Mouse (Mus musculus) embryonic stem cell, embryonic (primary cell): Measurements from ENCODE around the gene Fam160b1.

Experiments used
- CTCF ChIA-PET, 4 experiments: fragments of 300-600 bp in 2 of 4; fragments of 350-600 bp in 2 of 4; sonication (Branson Sonifier 250); formaldehyde crosslinking; loops; one replicate each; lab custom pipeline; 2022; ENCODE audit warnings: inconsistent platforms in 2 of 4; lab: Charles Lee
- POLR2A ChIA-PET, 4 experiments: fragments of 300-600 bp in 2 of 4; fragments of 350-600 bp in 2 of 4; sonication (Branson Sonifier 250); formaldehyde crosslinking; loops; one replicate each; lab custom pipeline; 2022; ENCODE audit warnings: antibody characterized with exemption in 4 of 4, inconsistent platforms in 1 of 4; lab: Charles Lee

Gene Fam160b1

DNA sequence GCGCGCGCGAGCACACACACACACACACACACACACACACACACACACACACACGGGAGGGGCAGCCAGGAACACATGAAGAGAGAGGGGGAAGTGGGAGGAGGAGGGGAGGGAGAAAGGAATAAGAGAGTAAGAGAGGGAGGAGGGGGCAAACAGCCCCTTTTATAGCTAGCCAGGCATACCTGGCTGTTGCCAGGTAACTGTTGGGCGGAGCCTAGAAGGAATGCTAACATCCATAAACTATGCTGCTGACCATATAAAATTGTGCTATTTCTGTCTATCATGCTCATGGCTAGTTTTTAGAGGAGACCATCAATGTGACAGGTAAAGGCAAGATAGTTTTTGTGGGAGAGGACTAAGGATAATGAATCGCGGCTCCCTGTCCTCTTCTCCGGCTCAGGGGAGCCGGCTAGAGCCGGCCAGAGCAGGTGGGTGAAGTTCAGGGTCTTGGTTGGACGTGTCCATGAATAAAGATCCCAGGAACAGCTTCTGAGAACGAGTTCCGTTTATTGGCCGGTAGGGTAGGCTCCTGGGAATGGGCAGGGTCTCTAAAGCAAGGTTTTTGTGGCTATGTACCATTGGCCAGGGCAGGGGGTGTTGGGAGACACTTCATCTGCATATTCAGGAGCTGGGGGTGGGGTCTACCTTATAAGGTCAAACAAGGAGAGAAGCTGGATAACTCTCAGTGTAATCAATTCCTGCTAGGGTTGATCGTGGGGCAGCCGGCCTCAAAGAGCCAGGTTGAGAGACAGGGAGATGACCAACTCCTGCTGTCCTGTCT, 57.5 kb downstream of the Fam160b1 start:
- CTCF ChIA-PET = interaction anchor here (0.6 to 1.3 kb wide), 8 partner anchors 13 to 58 kb away, joined by 3 to 23 read pairs (median 4); partner anchors contain the start of genes Fam160b1 (in 1 of the 4) and Trub1 (in 1 of the 4)
- POLR2A ChIA-PET = interaction anchor here (0.6 to 1.7 kb wide), 26 partner anchors 10 to 1756 kb away, joined by 3 to 15 read pairs (median 3); partner anchors contain the start of genes Atrnl1 (in 1 of the 4) and Trub1 (in 1 of the 4)

- ChIA-PET POLR2A (interaction anchor here in 2 of 4 experiments (0.7 to 2.7 kb wide), 4 partner anchors 30 to 282 kb away, joined by 3 to 6 read pairs (median 4); partner anchors contain the start of genes Fam160b1 (in 1 of the 2) and Trub1 (in 1 of the 2)), CTCF (interaction anchor here in 2 of 4 experiments (1.9 to 2.4 kb wide), 2 partner anchors 33 kb away, joined by 7 to 9 read pairs; no protein-coding TSS in a partner anchor)
Observed at GRCm38 (mm10) chr19:57423402-57423801, 62.9 kb downstream of the Fam160b1 start.

GRCm38 (mm10) chr19:57425296-57425695, 64.8 kb downstream of the Fam160b1 start:
- CTCF ChIA-PET = interaction anchor here in 2 of 4 experiments (0.9 to 1.9 kb wide), 3 partner anchors 28 to 53 kb away, joined by 3 to 7 read pairs (median 3); no protein-coding TSS in a partner anchor
- POLR2A ChIA-PET = interaction anchor here in 2 of 4 experiments (0.7 to 2.3 kb wide), 2 partner anchors 14 to 1150 kb away, joined by 3 to 10 read pairs; no protein-coding TSS in a partner anchor

DNA sequence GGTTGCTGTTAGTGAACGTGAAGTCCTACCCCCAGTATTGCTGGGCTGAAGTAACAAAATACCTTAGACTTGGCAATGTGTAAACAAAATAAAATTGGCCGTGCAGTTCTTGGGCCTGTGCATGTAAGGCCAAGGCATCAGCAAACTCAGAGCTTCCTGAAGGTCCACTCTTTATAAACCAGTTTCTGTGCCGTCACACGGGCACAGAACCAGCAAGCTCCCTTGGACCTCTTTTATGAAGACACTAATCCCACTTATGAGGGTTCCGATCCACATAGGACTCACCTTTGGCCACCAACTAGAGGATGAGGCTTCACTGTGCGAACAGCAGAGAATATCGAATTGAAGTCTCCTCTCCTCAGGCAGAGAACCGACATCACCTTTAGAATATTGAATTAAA, 66.4 kb downstream of the Fam160b1 start:
- POLR2A ChIA-PET = interaction anchor here in 1 of 4 experiments (1.3 to 1.8 kb wide), 2 partner anchors 26 to 183 kb away, joined by 5 read pairs; partner anchors contain the start of gene Trub1
- CTCF ChIA-PET = no interaction called here

- ChIA-PET CTCF (interaction anchor here in 1 of 4 experiments (0.6 kb wide), 1 partner anchor 23 kb away, joined by 6 read pairs; no protein-coding TSS in a partner anchor), POLR2A (interaction anchor here in 3 of 4 experiments (0.6 to 1.8 kb wide), 4 partner anchors 10 to 329 kb away, joined by 3 to 7 read pairs (median 4); partner anchors contain the start of gene Trub1 (in 1 of the 3))
Observed at GRCm38 (mm10) chr19:57427756-57428438, 67.4 kb downstream of the Fam160b1 start.

DNA sequence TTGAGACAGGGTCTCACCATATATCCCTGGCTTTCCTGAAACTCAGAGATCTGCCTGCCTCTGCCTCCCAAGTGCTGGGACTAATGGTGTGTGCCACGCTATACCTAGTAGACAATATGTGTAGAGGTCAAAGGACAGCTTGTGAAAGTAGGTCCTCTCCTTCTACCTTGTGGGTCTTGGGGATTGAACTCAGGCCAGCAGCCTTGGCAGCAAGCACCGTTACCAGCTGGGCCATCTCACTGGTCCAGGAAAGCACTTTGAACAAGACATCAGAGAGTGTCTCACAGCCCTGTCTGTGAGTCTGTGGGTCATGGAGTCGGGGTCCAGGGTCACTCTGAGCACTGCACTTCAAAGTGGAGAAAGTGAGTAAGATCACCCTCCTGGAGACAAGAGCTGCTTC, 68.2 kb downstream of the Fam160b1 start:
- ChIA-PET CTCF (no interaction called here), POLR2A (interaction anchor here in 3 of 4 experiments (0.6 to 1.8 kb wide), 4 partner anchors 11 to 326 kb away, joined by 3 to 7 read pairs (median 4); partner anchors contain the start of gene Trub1 (in 1 of the 3))

GRCm38 (mm10) chr19:57429926-57430325, 69.4 kb downstream of the Fam160b1 start:
- POLR2A ChIA-PET = interaction anchor here in 1 of 4 experiments (0.5 kb wide), 1 partner anchor 11 kb away, joined by 5 read pairs; no protein-coding TSS in a partner anchor
- CTCF ChIA-PET = interaction anchor here in 1 of 4 experiments (0.6 kb wide), 1 partner anchor 26 kb away, joined by 5 read pairs; no protein-coding TSS in a partner anchor

- POLR2A ChIA-PET = no interaction called here
- CTCF ChIA-PET = no interaction called here
Observed at GRCm38 (mm10) chr19:57431476-57431875, 71.0 kb downstream of the Fam160b1 start.

DNA sequence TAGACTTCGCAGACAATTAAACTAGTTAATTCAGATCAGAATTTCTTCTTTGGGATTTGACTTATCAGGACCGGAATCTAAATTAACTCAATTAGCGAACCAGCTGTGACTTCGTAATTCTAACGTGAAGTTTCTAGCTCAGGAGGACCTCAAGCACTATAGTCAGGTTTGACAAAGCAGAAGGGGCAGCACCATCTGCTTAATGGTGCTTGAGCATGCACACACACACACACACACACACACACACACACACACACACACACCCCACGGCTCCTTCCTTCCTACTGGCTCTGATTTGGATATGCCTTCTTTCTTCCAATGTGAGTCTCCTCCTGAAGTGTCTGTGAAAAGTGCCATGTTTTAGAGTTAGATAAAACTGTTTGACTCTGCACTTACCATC, 73.5 kb downstream of the Fam160b1 start:
- CTCF ChIA-PET = interaction anchor here in 1 of 4 experiments (0.6 kb wide), 1 partner anchor 11 kb away, joined by 3 read pairs; no protein-coding TSS in a partner anchor
- POLR2A ChIA-PET = no interaction called here

DNA sequence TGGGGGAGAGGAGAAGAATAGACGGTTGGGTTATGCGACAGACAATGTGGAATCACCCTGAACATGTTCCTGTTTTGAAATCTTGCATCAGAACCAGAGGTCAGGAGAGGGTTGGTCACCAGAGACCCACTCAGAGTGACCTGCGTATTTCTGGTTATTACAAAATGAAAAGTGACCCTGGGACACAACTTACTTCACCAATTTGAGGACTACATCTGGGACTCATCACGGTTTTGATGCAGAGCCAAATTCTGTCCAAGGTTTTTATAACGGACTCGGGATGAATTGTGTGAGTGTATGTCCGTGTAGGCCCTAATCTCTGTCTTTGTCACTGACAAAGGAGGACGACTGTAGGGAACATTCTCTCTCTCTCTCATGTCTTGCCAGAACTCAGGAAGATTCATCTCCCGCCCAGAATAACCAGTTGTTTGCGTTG, 76.1 kb downstream of the Fam160b1 start:
- ChIA-PET CTCF (no interaction called here), POLR2A (no interaction called here)

GRCm38 (mm10) chr19:57437042-57437441, 76.6 kb downstream of the Fam160b1 start:
- CTCF ChIA-PET = no interaction called here
- POLR2A ChIA-PET = no interaction called here
